14 mouse cellular contexts compared by ENCODE assay signal in the genomic region with DNA sequence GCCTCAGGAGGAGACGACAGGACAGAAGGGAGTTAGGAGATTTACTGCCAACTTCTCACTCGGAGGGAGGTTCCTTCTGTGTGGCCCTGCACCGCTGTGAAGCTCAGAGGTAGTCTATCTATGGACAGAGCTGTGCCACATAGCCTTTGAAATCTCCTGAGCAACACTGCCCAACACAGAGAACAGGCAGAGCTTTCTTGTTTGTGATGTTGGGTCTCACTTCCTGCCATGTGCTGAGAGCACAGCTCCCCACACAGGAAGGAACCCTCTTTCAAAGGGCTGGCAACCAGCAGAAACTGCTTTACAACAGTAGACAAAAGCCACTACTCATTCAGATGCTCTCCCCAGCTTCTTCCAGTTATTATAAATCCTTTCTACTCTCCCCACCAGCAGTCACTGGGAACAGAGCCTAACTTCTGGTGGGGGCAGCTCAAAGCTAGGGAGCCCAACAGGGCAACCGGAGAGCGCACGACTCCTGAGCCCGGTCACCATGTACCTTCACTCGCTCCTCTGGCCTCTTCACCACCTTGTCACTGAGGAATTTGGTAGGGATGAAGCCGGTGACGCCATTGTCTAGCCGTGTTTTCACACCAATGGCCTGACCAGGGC. TPM values are rescaled to one million over a fixed set of nuclear protein-coding genes. Genes with fewer than 3 reads are reported as not detected.
DNase-seq lines count a peak whose midpoint lies in the region; ATAC-seq lines count a peak whose summit lies in the region.
"Had no signal": no experiment of that assay in that cellular context is flagged by ENCODE, and none has a peak within 500 bp of the region (broad histone marks: within the 10 kb centered on the region; RNA-seq: fewer than 3 reads in every experiment).

No protein-coding gene starts in this region.

- H3K4me3 ChIP-seq in midbrain, embryonic 16.5 days (ENCODE audit: low read depth, low read length) = no peak overlapping the region
- no peak overlapping the region for H3K4me3 ChIP-seq in midbrain, embryonic 11.5 days (ENCODE audit: low read depth, low read length)
- no peak overlapping the region for H3K4me3 ChIP-seq in hindbrain, embryonic 16.5 days (ENCODE audit: low read length)
- H3K4me3 ChIP-seq: gastrocnemius, adult 2 months; heart, embryonic 13.5 days; liver, embryonic 12.5 days had no signal

- peak overlapping the region; percentile 11; the same call in 1 of the 2 replicates for H3K27ac ChIP-seq in midbrain, embryonic 16.5 days (ENCODE audit: low read length)
- H3K27ac ChIP-seq in midbrain, embryonic 11.5 days (ENCODE audit: low read depth, low read length) = no peak overlapping the region
- H3K27ac ChIP-seq in hindbrain, embryonic 16.5 days (ENCODE audit: low read depth, low read length) = peak overlapping the region; percentile 39; the same call in 1 of the 2 replicates
- H3K27ac ChIP-seq: gastrocnemius, adult 2 months; heart, embryonic 13.5 days; liver, embryonic 12.5 days had no signal

- H3K9me3 ChIP-seq in midbrain, embryonic 16.5 days (replicated peaks; ENCODE audit: control insufficient read depth, low read length, poor library complexity, severe bottlenecking) = no peaks in the 10 kb centered on the region
- H3K9me3 ChIP-seq in midbrain, embryonic 11.5 days (ENCODE audit: control insufficient read depth, low read length) = no peaks in the 10 kb centered on the region
- H3K9me3 ChIP-seq in hindbrain, embryonic 16.5 days (ENCODE audit: control insufficient read depth, low read length) = no peaks in the 10 kb centered on the region
- H3K9me3 ChIP-seq: heart, embryonic 13.5 days; liver, embryonic 12.5 days had no signal

- no peak overlapping the region for H3K4me2 ChIP-seq in midbrain, embryonic 16.5 days (ENCODE audit: low read length)
- no peak overlapping the region for H3K4me2 ChIP-seq in midbrain, embryonic 11.5 days
- H3K4me2 ChIP-seq in hindbrain, embryonic 16.5 days (ENCODE audit: low read length) = no peak overlapping the region
- H3K4me2 ChIP-seq: heart, embryonic 13.5 days; liver, embryonic 12.5 days had no signal

- no peaks in the 10 kb centered on the region for H3K27me3 ChIP-seq in midbrain, embryonic 16.5 days (ENCODE audit: control insufficient read depth, insufficient read depth, low read depth, low read length)
- no peaks in the 10 kb centered on the region for H3K27me3 ChIP-seq in midbrain, embryonic 11.5 days (ENCODE audit: control insufficient read depth, insufficient read depth, low read length)
- H3K27me3 ChIP-seq in hindbrain, embryonic 16.5 days (replicated peaks; ENCODE audit: control insufficient read depth, insufficient read depth, low read length) = no peaks in the 10 kb centered on the region
- H3K27me3 ChIP-seq: CH12.LX; heart, embryonic 13.5 days; liver, embryonic 12.5 days had no signal

- H3K36me3 ChIP-seq in midbrain, embryonic 16.5 days (ENCODE audit: control insufficient read depth, insufficient read depth, low read length) = peaks cover 69% of the 10 kb centered on the region
- H3K36me3 ChIP-seq in midbrain, embryonic 11.5 days (ENCODE audit: control insufficient read depth, insufficient read depth, low read length) = peaks cover 44% of the 10 kb centered on the region
- peaks cover 64% of the 10 kb centered on the region for H3K36me3 ChIP-seq in hindbrain, embryonic 16.5 days (ENCODE audit: control insufficient read depth, insufficient read depth, low read length)

- intact Hi-C loops in heart, postnatal 36 days (cut with DNase I) = no loop called here

- ATAC-seq in frontal cortex, adult (ENCODE audit: low TSS enrichment) = peak; percentile 27; the same call in 1 of the 2 replicates
- ATAC-seq in midbrain, embryonic 16.5 days = peak; percentile 45; the same call in 1 of the 2 replicates
- no peak for ATAC-seq in midbrain, embryonic 11.5 days (ENCODE audit: low FRiP score)
- ATAC-seq in hindbrain, embryonic 16.5 days = peak; percentile 95
- ATAC-seq: liver, embryonic 12.5 days had no signal

- H3K4me1 ChIP-seq in midbrain, embryonic 16.5 days (ENCODE audit: control insufficient read depth, insufficient read depth, low read length) = no peaks in the 10 kb centered on the region
- H3K4me1 ChIP-seq in midbrain, embryonic 11.5 days (ENCODE audit: control insufficient read depth, insufficient read depth, low read length) = no peaks in the 10 kb centered on the region
- H3K4me1 ChIP-seq in hindbrain, embryonic 16.5 days (ENCODE audit: control insufficient read depth, insufficient read depth, low read depth, low read length) = no peaks in the 10 kb centered on the region
- H3K4me1 ChIP-seq: heart, embryonic 13.5 days; liver, embryonic 12.5 days had no signal

- no peak overlapping the region for H3K9ac ChIP-seq in midbrain, embryonic 16.5 days (ENCODE audit: low read depth, low read length)
- H3K9ac ChIP-seq in midbrain, embryonic 11.5 days (ENCODE audit: low read length) = no peak overlapping the region
- no peak overlapping the region for H3K9ac ChIP-seq in hindbrain, embryonic 16.5 days (ENCODE audit: low read depth, low read length)
- H3K9ac ChIP-seq: heart, embryonic 13.5 days; liver, embryonic 12.5 days had no signal

- 88% methylated on average over 11 of the region's 11 CpGs for WGBS in midbrain, embryonic 16.5 days
- 92% methylated on average over 11 of the region's 11 CpGs for whole genome bisulfite sequencing in midbrain, embryonic 11.5 days
- WGBS in hindbrain, embryonic 16.5 days = 84% methylated on average over 11 of the region's 11 CpGs

- no peak for DNase-seq in frontal cortex, postnatal 25 days (ENCODE audit: low spot score in 2 of 2)
- DNase-seq in midbrain, embryonic 11.5 days (ENCODE audit: low spot score, missing footprints) = no peak
- peak; percentile 49 for DNase-seq in thymus, postnatal 25 days
- no peak for DNase-seq in kidney, postnatal 10 days
- no peak for DNase-seq in heart, postnatal 36 days
- DNase-seq: gastrocnemius, adult 2 months; kidney, adult 18-20 months; lung, postnatal 14 days had no signal

RNA-seq across cellular contexts. Expression of a gene that starts 22.6 kb away (rescaled TPM):
- polyA plus RNA-seq in midbrain, embryonic 16.5 days (2015; fragmentation: Nextera tagmentation; extraction: Ambion mirVana) = 2.3 and 2.6 TPM in 2 replicates
- polyA plus RNA-seq in midbrain, embryonic 11.5 days (2014; fragmentation: Nextera tagmentation; extraction: Ambion mirVana) = 0.99 and 1.0 TPM in 2 replicates
- 2.3 and 4.0 TPM in 2 replicates for polyA plus RNA-seq in hindbrain, embryonic 16.5 days (2015; fragmentation: Nextera tagmentation; extraction: Ambion mirVana)
- total RNA-seq in heart, postnatal 36 days (2021) = under 1 TPM; 0.50 to 0.70 TPM
- total RNA-seq: CH12.LX had no signal

RNA-seq across cellular contexts. Expression of a gene that starts 27.6 kb away (rescaled TPM):
- 49.9 and 55.7 TPM in 2 replicates for polyA plus RNA-seq in midbrain, embryonic 16.5 days (2015; fragmentation: Nextera tagmentation; extraction: Ambion mirVana)
- 54.7 and 55.1 TPM in 2 replicates for polyA plus RNA-seq in midbrain, embryonic 11.5 days (2014; fragmentation: Nextera tagmentation; extraction: Ambion mirVana)
- polyA plus RNA-seq in hindbrain, embryonic 16.5 days (2015; fragmentation: Nextera tagmentation; extraction: Ambion mirVana) = 57.3 and 60.3 TPM in 2 replicates
- total RNA-seq in heart, postnatal 36 days (2021) = 10 to 100 TPM in 1 of 2 experiments, 1 to 10 TPM in 1; 10.0 to 13.2 TPM

RNA-seq across cellular contexts. Expression of a gene that starts 29.7 kb away (rescaled TPM):
- polyA plus RNA-seq in midbrain, embryonic 16.5 days (2015; fragmentation: Nextera tagmentation; extraction: Ambion mirVana) = 89.6 and 92.8 TPM in 2 replicates
- 55.0 and 58.5 TPM in 2 replicates for polyA plus RNA-seq in midbrain, embryonic 11.5 days (2014; fragmentation: Nextera tagmentation; extraction: Ambion mirVana)
- 99.8 and 110 TPM in 2 replicates for polyA plus RNA-seq in hindbrain, embryonic 16.5 days (2015; fragmentation: Nextera tagmentation; extraction: Ambion mirVana)
- total RNA-seq in heart, postnatal 36 days (2021) = 10 to 100 TPM; 47.4 to 47.7 TPM

RNA-seq across cellular contexts. Expression of a gene that starts 30.0 kb away (rescaled TPM):
- 27.5 and 30.7 TPM in 2 replicates for polyA plus RNA-seq in midbrain, embryonic 16.5 days (2015; fragmentation: Nextera tagmentation; extraction: Ambion mirVana)
- polyA plus RNA-seq in midbrain, embryonic 11.5 days (2014; fragmentation: Nextera tagmentation; extraction: Ambion mirVana) = 25.2 and 25.5 TPM in 2 replicates
- polyA plus RNA-seq in hindbrain, embryonic 16.5 days (2015; fragmentation: Nextera tagmentation; extraction: Ambion mirVana) = 21.5 and 27.3 TPM in 2 replicates
- 10 to 100 TPM; 28.4 to 29.6 TPM for total RNA-seq in heart, postnatal 36 days (2021)

RNA-seq across cellular contexts. Expression of a gene that starts 32.4 kb away (rescaled TPM):
- 698 and 713 TPM in 2 replicates for polyA plus RNA-seq in midbrain, embryonic 16.5 days (2015; fragmentation: Nextera tagmentation; extraction: Ambion mirVana)
- 1,223 and 1,245 TPM in 2 replicates for polyA plus RNA-seq in midbrain, embryonic 11.5 days (2014; fragmentation: Nextera tagmentation; extraction: Ambion mirVana)
- polyA plus RNA-seq in hindbrain, embryonic 16.5 days (2015; fragmentation: Nextera tagmentation; extraction: Ambion mirVana) = 662 and 677 TPM in 2 replicates
- total RNA-seq in heart, postnatal 36 days (2021) = 100 to 1,000 TPM; 805 to 853 TPM
